Mouse (Mus musculus): ENCODE data around the gene Olfr1151.

Gene Olfr1151

DNA sequence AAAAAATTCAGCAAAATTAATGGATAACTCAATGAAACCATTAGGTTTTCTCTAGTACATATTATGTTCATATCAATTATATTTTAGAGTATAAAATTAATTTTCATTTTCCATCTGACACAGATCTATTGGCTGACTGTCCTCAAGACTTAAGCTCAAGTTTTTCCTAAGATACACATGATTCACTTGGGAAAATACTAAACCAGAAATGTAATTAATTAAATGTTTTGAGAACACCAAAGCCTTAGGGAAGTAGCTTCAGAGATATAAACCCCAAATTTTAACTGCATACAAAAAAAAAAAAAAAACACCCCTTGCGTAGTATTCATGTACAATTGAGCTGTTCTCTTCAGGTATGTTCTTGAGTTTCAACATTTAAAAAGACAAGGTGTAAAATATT is at the start of gene Olfr1151:
Olfr1151 (plus strand) TSS at position 301 of the 400 bp plus-strand sequence.
- DNase-seq (ENCODE audit: low spot score in 2 of 2) = no peak

DNA sequence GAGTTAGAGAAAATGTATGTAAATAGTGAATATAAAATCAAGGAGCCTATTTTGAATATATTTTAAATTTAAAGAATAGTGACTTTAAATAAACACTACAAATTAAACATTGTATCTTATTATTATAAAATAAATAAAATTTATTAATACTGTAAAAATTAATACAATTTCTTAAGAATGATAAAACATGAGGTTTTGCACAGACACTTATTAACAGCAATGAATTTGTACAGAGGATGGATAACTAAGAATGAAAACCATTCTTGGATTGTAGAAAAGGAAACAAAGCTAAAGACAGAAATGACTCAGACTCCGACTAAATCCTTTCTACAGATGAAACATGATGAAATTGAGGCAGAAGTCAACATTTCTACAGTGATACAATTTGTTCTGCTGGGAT is 46.1 kb upstream of the Olfr1151 start, which contains the start of gene Olfr1145:
Olfr1145 (plus strand) TSS at position 301 of the 400 bp plus-strand sequence.
- no peak for DNase-seq (ENCODE audit: low spot score in 2 of 2)

DNA sequence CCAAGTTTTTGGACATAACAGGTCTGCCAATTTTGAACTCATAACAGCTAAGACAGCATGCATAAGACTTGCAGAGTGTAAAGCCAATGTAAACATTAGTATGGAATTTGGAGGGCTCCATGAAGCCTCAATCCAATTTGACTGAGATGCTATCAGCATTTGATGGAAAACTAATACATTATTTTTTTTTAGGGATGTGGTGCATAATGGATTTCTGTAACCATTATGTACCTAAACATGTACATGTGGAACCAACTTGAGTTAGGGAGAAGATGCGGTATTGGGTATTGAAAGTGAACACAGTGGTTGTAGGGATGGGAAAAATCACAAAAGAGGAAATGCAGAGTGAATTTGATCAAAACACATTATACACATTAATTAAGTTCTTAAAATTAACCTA is 25.4 kb upstream of the Olfr1151 start, which contains the start of gene Olfr1148:
Olfr1148 (plus strand) TSS at position 301 of the 400 bp plus-strand sequence.
- no peak for DNase-seq (ENCODE audit: low spot score in 2 of 2)

DNA sequence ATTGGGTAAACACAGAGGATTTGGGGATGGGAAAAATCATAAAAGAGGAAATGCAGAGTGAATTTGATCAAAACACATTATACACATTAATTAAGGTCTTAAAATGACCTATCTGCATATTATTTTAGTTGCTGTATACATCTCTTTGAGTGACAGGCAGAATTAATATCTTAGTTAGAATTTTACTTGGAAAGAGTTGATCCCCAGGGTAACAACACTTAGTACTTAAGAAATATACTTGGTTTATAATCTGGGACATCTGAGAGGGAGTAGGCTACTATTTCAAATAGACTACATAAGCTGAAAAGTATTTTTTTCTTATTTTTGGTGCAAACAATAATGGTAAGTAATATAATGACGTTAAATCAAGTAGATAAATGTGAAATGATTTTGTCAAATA is 12.0 kb upstream of the Olfr1151 start, which contains the start of gene Olfr1150-ps1:
Olfr1150-ps1 (plus strand) TSS at position 301 of the 400 bp plus-strand sequence.
- DNase-seq (ENCODE audit: low spot score in 2 of 2) = no peak

GRCm38 (mm10) chr2:87866192-87866591 is 10.5 kb downstream of the Olfr1151 start, which contains the start of gene Olfr1152:
TSS of gene Olfr1152 (plus strand) at chr2:87866492.
- DNase-seq (ENCODE audit: low spot score in 2 of 2) = no peak

DNA sequence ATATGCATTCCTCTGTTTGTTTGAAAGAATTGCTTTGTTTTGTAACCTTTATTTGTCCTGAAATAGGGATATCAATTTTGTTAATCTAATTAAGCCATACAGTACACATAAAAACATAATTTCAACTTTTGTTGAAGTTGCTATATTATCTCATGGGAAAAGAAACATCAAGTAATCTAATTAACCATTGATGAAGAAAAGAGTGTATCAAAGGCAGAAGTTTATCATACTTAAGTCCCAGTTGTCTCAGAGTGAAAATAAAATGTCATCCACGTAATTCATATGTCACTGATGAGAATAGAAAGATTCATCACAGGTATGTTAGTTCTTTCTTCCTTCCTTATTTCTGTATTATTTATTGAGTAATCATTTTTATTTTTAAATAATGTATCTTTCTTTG is 39.0 kb downstream of the Olfr1151 start, which contains the start of gene Olfr1153:
Olfr1153 (plus strand) TSS at position 301 of the 400 bp plus-strand sequence.
- DNase-seq (ENCODE audit: low spot score in 2 of 2) = no peak

DNA sequence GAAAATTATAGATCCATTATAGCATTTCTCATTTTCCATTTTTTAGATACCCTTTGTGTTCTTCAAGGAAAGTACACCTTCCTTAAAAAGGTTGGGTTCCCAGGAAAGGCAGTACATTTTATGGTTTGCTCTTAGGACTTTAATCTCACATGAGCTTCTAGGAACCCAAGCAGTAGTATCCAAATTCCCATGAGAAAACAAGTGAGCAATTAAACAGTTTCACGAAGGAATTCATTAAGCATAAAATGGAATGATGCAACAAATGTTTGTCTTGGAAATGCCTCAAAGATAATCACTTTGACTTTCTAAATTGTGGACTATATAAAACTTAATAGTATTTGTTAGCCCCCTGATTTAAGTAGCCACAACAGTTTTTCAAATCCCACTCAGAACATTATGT is 49.4 kb downstream of the Olfr1151 start, which contains the start of gene Olfr1154:
Olfr1154 (minus strand) TSS at position 101 of the 400 bp plus-strand sequence.
- no peak for DNase-seq (ENCODE audit: low spot score in 2 of 2)
